ENCODE assay signal across 8 mouse cellular contexts in the genomic region with DNA sequence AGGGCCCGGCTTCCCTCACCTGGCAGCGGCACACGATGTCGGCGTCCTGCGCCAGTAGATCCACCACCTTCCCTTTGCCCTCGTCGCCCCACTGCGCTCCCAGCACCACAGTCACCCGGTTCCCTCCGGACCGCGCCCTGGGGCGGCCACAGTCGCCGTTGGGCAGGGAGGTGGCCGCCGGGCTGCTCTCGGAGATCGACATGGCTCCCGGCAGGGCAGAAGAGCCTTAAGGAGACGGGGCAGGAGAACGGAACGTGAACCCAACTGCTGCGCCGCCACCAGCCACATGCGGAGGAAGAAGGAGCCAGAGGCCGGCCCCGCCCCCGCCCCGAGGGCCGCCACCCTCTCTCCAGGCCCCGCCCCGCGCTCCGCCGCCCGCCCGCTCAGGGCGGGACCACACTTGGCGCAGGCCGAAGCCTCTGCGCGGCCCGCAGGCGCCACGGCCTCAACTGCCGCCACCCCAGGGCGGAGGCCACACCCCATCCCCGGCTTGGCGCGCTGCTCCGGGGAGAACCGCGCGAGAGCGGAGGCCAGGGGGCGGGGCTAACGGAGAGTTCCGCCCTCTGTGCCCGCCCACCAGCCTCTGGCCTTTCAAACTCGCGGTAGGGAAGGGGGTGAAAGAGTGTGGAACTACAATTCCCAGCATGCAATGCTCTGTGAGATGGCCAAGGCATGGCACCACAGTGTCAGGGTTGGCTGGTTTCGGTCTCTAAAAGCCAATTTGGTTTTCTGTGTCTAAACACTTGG. TPM values are rescaled to one million over a fixed set of nuclear protein-coding genes. Genes with fewer than 3 reads are reported as not detected.
A peak's percentile ranks its signal among the peaks of the same experiment; 100 is the strongest.
DNase-seq lines count a peak whose midpoint lies in the region; ATAC-seq lines count a peak whose summit lies in the region.

A gene (minus strand): TSS at position 319 of the 747 bp plus-strand sequence.

- no peaks in the 10 kb centered on the region for H3K9me3 ChIP-seq in heart, embryonic 13.5 days
- no peaks in the 10 kb centered on the region for H3K9me3 ChIP-seq in liver, embryonic 12.5 days (replicated peaks)
- no peaks in the 10 kb centered on the region for H3K9me3 ChIP-seq in stomach, embryonic 15.5 days

- H3K36me3 ChIP-seq in heart, embryonic 13.5 days = no peaks in the 10 kb centered on the region
- no peaks in the 10 kb centered on the region for H3K36me3 ChIP-seq in liver, embryonic 12.5 days
- no peaks in the 10 kb centered on the region for H3K36me3 ChIP-seq in stomach, embryonic 15.5 days

- peak; percentile 100 for ATAC-seq in heart, embryonic 13.5 days (ENCODE audit: extremely low read depth, insufficient number of reproducible peaks, low FRiP score, low TSS enrichment)
- peak; percentile 99 for ATAC-seq in liver, embryonic 12.5 days
- peak; percentile 100 for ATAC-seq in stomach, embryonic 15.5 days (ENCODE audit: insufficient read depth, low FRiP score, low read depth)

- H3K4me1 ChIP-seq in brown adipose tissue, adult 24 weeks (ENCODE audit: control insufficient read depth, insufficient read depth, insufficient read length, low read length) = peaks cover 7% of the 10 kb centered on the region
- peaks cover 31% of the 10 kb centered on the region for H3K4me1 ChIP-seq in heart, embryonic 13.5 days
- peaks cover 34% of the 10 kb centered on the region for H3K4me1 ChIP-seq in liver, embryonic 12.5 days
- H3K4me1 ChIP-seq in stomach, embryonic 15.5 days = 0 out of 2 replicates have a peak, but pooled peaks cover 10% of the 10 kb centered on the region

- H3K4me2 ChIP-seq in heart, embryonic 13.5 days = peak within 1 kb of the TSS; percentile 79
- H3K4me2 ChIP-seq in liver, embryonic 12.5 days = peak within 1 kb of the TSS; percentile 90
- H3K4me2 ChIP-seq in stomach, embryonic 15.5 days = peak within 1 kb of the TSS; percentile 63

- H3K9ac ChIP-seq in heart, embryonic 13.5 days = peak within 1 kb of the TSS; percentile 97
- peak within 1 kb of the TSS; percentile 95 for H3K9ac ChIP-seq in liver, embryonic 12.5 days
- peak within 1 kb of the TSS; percentile 90 for H3K9ac ChIP-seq in stomach, embryonic 15.5 days

- WGBS in heart, embryonic 13.5 days = under 1% methylated on average over 63 of the region's 64 CpGs
- WGBS in liver, embryonic 12.5 days (ENCODE audit: insufficient replicate concordance) = under 1% methylated on average over 62 of the region's 64 CpGs
- under 1% methylated on average over 57 of the region's 64 CpGs for WGBS in stomach, embryonic 15.5 days

- peak; percentile 100 for DNase-seq in CD4-positive, CD25-positive, alpha-beta regulatory T cell, adult 2 months (ENCODE audit: low read depth, low spot score)
- peak; percentile 61 for DNase-seq in fat pad, adult 2 months (ENCODE audit: extremely low read depth, low read depth, low spot score)
- DNase-seq in kidney, postnatal 10 days = peak; percentile 99
- DNase-seq in natural killer cell, adult 2 months (ENCODE audit: low spot score in 2 of 2) = peak; percentile 99

- no peaks in the 10 kb centered on the region for H3K27me3 ChIP-seq in heart, embryonic 13.5 days (replicated peaks)
- 0 out of 2 replicates have a peak, but pooled peaks cover 5% of the 10 kb centered on the region for H3K27me3 ChIP-seq in liver, embryonic 12.5 days (replicated peaks)
- H3K27me3 ChIP-seq in stomach, embryonic 15.5 days (replicated peaks) = no peaks in the 10 kb centered on the region

- peak within 1 kb of the TSS; percentile 87 for H3K4me3 ChIP-seq in brown adipose tissue, adult 24 weeks (ENCODE audit: insufficient read depth, low read depth, low read length)
- H3K4me3 ChIP-seq in heart, embryonic 13.5 days = peak within 1 kb of the TSS; percentile 96
- peak within 1 kb of the TSS; percentile 93 for H3K4me3 ChIP-seq in liver, embryonic 12.5 days
- peak within 1 kb of the TSS; percentile 97 for H3K4me3 ChIP-seq in stomach, embryonic 15.5 days (replicated peaks)

- H3K27ac ChIP-seq in brown adipose tissue, adult 24 weeks (replicated peaks; ENCODE audit: low read depth, low read length) = peak within 1 kb of the TSS; percentile 65
- H3K27ac ChIP-seq in heart, embryonic 13.5 days (replicated peaks) = peak within 1 kb of the TSS; percentile 98
- H3K27ac ChIP-seq in liver, embryonic 12.5 days = peak within 1 kb of the TSS; percentile 95
- peak within 1 kb of the TSS; percentile 98 for H3K27ac ChIP-seq in stomach, embryonic 15.5 days

RNA-seq across cellular contexts. Expression of the gene that starts here (rescaled TPM):
- polyA plus RNA-seq in brown adipose tissue, adult 24 weeks (2012; ENCODE audit: insufficient read depth, insufficient read length, missing spikeins) = 26.6 and 33.5 TPM in 2 replicates
- polyA plus RNA-seq in heart, embryonic 13.5 days (2015; fragmentation: Nextera tagmentation; extraction: Ambion mirVana) = 22.3 and 24.4 TPM in 2 replicates
- polyA plus RNA-seq in liver, embryonic 12.5 days (2016; fragmentation: Nextera tagmentation; extraction: Ambion mirVana) = 23.7 and 25.4 TPM in 2 replicates
- 51.7 and 52.8 TPM in 2 replicates for polyA plus RNA-seq in stomach, embryonic 15.5 days (2015; fragmentation: Nextera tagmentation; extraction: Ambion mirVana)

Comparison
In these comparisons a context has a peak if more than half of its experiments do, and no peak if none do; other contexts are left out.
1. Peak in every context shown above with its lines: DNase-seq, ATAC-seq, H3K4me3 ChIP-seq and H3K27ac ChIP-seq.